Mouse (Mus musculus): ENCODE measurements around the gene Chrna1.

The Chrna1 gene

DNA sequence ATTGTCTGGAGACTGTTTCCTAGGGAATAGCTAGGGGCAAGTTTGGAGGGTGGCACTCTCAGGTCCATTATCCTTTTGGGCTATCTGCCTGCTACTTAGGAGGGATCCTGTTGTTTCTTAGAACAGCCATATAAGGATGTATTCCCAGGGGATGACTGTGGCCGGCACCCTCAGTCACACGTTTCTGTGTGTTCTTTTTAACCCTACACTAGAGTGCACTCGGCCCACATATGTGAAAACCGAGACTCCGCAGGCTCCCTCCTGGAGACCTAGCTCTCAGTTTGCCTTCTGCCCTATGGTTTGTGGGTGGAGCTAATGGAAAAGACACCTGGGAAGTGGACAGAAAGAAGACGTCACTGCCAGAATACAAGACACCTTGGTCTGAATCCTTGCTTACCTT lies 11.1 kb upstream of the Chrna1 start:
- no peak for DNase-seq (ENCODE audit: low spot score)

DNA sequence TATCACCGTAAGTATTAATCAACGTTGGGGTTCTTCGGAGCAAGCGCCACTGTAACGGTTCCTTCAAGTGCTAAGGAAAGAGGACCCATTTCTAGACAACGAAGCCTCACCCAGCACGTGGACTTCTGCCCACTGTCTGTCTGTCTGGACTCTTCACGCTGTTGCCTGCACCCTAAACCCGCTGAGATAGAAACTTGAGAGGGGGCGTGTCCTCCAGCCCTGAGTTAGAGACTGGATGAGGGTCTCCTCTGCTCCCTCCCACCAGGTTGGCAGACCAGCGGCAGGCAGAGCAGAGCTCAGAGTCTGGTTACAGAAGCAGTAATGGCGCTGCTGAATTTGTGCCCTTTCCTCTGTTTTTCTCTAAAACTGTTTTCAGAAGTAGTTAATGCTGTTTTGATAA lies 10.0 kb upstream of the Chrna1 start:
- DNase-seq (ENCODE audit: low spot score): no peak

DNA sequence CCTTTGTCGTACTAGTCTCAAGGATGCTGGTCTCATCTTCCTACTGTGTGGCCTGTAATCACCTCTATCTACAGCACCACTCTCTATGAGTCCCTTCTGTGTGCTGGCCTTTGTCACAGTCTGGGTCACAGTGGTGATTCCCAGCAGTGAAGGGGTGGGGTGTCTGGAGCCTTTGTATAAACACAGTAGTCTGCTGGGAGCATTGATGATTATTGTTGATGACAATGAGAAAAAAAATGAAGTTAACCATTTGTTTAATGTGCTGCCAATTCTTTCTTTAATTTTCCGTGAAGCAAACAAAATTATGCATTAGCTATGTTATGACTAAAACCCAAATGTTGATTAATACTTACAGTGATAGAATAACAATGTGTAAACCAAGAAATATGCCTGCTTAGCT lies 8.8 kb upstream of the Chrna1 start:
- no peak for DNase-seq (ENCODE audit: low spot score)

DNA sequence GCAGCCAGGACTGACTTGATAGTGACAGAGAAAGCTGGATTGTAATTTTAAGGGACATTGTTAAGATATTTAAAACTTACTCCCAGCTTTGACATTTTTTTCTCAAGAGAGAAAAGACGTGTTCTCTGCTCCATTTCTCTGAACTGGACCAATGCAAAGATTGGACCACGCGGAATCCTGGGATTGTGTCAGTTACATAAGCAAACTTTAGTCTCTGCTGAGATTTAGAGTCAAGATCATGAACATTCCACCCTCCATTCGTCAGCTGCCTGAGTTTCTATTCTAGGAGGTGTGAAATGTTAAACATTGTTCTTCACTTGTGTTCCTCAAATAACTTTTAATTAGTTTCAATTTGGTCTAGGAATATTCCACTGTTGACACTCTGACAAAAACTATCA lies 7.0 kb upstream of the Chrna1 start:
- no peak for DNase-seq (ENCODE audit: low spot score)

DNA sequence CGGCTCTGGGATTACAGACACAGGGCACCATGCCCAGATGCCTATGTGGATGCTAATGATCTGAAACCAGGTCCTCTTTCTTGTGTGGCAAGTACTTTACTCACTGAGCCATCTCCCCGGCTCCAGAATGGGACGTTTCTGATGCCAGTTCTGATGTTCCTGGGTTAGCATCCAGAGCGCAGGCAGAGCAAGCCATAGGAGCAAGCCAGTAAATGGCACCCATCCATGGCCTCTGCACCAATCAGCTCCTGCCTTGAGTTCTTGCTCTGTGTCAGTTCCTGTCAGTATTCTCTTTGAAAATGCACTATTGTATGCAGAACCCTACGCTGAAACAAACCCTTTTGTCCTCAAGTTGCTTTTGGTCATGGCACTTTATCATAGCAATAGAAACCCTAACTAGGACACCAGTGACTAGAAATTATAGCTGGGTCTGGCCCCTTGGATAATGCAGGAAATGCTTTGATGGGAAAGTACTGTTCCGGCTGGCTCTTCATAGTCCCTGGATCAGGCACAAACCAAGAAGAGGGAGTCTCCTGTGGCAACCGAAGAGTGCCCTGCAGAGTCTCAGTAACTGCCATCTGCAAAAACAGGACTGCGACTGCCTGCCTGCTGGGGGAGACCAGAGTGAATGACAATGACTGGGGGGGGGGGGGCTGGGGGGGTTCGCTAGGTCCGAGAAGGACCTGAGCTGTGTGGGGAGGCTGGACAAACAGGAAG lies 6.4 kb upstream of the Chrna1 start:
- DNase-seq (ENCODE audit: low spot score): no peak

DNA sequence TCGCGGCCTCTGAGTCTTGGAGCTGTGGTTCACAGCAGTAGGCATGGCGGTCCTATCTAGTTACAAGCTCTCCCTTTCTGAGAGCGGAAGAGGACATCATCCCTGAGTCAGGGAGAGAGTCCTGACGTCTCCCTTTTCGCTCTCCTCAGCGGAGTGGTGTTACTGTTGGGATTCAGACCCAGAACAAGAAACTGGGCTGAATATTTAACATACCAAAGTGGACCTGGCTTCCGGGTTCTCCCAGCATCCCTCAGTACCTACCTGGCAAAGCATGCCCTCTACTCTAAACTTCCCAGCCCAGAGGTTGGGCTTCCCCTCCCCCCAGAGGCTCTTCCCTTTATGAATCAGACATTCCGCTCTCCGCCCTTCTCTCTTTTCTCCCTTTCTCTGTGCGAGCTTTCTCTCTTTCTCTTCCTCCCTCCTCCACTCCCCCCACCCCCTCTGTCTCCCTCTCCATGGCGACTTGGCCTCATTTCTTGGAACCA lies 5.3 kb upstream of the Chrna1 start:
- DNase-seq (ENCODE audit: low spot score): no peak

DNA sequence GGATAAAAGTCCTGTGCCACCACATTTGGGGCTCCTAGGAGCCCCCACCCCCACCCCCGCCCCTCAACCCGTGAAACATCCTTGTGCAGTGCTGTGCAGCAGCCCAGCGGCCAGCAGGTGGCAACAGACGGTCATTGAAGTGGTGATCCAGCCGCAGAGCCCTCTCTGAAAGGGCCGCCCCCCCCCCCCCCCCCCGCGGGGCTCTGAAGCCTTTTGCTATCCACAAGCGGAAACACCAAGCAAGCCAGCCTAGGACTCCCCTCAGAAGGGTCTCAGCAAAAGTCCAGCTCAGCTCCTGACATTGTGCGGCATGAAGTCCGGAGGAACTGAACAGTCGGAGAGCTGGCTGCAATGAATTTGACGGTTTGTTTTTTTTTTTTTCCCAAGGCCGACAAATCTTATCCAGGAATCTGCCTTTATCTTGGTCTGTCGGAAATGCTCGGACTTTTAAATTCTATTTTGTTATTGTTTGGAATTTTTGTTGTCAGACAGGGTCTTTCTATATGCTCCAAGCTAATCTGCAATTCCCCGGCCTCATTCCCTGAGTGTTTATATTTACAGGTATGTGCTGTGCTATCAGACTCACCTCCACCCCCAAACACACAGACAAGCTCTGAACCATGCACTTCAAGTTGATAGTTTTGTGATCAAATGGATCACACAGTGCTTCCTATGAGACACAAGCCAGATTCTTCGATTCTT lies 4.7 kb upstream of the Chrna1 start:
- DNase-seq (ENCODE audit: low spot score): peak; percentile 51

DNA sequence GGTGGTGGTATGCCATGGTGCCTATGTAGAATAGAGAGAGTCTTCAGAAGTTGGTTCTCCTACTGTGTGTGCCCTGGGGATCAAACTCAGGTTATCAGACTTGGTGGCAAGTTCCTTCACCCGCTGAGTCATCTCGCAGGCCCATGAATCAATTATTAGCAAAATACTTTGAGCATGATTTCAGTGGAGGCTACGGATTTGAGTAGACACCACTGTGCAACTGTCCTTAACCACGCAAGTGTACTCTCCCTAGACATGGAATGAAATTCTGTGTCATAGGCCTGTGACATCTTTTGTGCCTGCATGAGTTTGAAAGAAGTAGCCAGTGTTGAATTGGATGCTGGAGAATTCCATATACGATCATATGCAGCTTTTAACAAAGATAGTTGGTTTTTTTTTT lies 582 bp upstream of the Chrna1 start:
- DNase-seq (ENCODE audit: low spot score): no peak

DNA sequence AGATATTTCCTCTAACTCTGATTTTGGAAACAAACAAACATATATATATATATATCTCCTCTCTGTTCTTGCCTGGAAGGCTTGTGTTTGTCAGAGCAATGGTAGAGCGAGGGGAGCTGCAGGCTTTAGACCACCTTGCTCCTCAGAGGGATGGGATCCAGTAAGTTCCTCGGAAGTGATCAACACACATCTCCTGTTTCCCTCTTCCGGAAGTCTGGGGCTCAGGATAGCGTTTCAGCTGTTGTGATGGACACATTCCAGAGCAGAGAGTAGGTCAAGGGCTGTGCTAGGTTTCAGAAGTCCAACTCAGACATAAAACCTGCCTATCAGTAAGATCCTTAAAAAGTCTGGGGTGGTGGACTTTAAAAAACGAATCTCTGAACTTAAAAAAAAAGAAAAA lies 970 bp downstream of the Chrna1 start:
- no peak for DNase-seq (ENCODE audit: low spot score)

DNA sequence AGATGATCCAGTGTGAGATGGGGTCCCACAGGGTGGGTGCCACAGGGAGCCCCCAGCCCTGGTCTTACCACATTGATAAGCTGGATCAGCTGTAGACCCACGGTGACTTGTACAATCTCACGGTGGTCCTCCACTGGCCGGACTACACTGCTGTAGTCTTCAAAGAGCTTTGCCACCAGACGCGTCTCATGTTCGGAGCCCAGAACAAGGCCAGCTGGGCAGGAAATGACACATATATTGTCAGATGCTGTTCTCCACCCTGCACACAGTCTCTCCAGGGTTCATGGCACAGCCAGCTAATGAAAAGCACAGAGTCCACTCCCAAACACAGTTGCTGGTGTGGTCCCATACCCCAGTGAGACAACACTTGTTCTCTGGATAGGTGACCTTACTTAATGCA lies 5.7 kb downstream of the Chrna1 start:
- DNase-seq (ENCODE audit: low spot score): no peak

DNA sequence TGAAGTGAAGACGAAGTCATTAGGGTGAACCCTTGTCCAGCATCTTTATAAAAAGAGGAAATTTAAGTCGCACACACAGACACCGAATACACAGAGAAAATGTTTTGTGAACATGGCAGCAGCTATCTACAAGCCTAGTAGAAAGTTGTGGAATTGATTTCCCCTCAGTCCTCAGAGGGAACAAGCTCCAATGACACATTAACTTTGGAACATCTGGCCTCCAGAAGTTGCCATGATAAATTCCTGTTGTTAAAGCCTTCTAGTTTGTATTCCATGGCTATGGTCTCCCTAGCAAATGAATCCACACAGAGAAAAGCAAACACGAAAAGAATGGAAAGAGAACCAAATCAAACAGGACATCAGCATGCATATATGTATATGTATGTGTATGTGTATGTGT lies 6.6 kb downstream of the Chrna1 start:
- DNase-seq (ENCODE audit: low spot score): no peak

DNA sequence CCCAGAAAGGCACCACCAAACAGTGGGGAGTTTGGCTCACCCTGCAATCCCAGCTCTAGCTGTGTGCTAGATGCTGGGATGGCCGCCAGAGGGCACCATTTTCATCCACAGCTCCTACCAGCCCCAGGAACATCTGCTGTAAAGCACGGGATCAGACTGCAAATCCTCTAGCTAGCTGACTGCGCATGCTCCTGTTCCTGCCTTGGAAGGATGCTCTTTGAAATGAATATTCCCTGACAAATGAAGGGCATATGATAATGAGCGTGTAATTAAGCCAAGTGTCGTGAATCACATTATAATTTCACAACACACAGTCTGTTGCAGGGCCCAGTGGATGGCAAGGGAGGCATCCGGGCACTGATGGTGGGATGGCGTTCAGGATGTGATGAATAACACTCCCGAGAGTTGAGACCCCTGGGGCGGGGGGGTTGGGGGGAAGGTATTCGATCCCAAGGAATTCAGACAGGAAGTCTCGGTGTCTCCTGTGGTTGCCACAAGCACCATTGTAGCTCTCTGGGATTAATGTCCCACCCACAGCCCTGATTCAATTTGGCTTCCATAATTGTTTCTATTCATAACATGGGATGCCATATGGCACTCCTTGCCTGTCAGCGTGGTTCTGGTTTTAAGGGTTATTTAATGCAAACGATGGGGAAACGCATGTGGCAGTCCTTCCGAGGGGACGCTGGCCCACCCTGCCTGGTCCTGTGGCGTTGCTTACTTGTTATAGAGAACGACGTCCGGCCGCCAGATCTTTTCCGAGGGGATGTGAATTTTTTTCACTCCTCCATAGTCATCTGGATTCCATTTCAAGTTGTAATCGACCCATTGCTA lies 7.4 kb downstream of the Chrna1 start:
- DNase-seq (ENCODE audit: low spot score): peak; percentile 20

DNA sequence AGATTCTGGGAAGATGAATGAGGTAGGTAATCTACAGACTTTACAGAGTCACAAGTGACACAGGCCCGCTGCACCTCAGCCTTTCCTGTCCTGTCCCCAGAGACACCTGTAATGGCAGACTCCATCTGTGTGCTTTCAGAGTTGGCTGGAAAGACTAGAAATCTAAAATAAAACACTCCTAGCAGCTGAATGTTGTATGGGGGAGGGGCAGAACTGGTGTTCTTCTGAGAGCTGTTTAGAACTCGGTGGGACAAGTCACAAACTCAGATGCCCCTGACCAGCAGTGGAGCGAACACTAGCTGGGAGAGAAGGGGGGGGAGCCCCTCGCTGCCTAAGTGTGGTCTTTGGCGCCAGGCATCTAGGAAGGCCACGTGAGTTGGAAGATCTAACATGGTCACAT lies 8.2 kb downstream of the Chrna1 start:
- DNase-seq (ENCODE audit: low spot score): no peak

DNA sequence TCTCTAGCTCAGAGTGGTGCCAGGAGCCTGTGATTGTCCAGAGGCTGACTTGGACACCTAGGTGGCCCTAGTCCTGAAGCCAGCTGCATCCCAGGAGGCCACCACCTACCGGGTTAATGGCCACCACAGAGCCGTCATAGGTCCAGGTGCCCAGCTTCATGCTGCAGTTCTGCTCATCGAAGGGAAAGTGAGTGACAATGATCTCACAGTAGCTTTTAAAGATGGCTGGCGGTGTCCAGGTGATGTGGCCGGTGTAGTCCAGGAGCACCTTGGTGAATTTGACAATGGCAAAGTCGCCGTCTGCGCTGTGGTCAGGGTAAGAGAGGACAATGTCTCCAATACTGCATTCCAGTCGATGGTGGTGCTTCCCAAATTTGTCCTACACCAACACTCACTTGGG lies 8.8 kb downstream of the Chrna1 start:
- no peak for DNase-seq (ENCODE audit: low spot score)

DNA sequence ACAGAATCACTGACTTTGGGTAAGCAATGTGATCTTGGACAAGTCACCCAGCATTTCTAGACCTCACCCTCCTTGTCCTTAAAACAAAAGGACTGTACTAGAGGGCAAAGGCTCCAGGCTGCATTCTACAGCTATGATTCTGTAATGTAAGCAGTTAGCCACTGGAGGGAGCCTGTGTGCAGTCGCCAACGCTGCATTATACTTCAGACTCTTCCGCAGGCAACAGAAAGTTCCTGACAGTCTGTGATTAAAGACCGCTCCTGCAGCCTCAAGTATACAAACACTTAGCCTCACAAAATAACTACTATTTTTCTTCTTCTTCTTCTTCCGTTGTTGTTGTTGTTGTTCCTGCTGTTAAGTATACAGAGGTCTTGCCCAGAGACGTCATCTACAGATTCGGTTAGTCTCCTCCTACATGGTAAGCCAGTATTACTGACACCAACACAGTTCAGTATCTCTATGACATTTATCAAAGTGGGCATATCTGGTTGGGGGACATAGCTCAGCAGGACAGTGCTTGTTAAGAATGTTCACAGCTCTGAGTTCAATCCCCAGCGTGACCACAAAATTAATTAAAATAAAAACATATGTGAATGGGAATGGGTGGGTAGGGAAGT lies 13.0 kb downstream of the Chrna1 start:
- DNase-seq (ENCODE audit: low spot score): no peak

DNA sequence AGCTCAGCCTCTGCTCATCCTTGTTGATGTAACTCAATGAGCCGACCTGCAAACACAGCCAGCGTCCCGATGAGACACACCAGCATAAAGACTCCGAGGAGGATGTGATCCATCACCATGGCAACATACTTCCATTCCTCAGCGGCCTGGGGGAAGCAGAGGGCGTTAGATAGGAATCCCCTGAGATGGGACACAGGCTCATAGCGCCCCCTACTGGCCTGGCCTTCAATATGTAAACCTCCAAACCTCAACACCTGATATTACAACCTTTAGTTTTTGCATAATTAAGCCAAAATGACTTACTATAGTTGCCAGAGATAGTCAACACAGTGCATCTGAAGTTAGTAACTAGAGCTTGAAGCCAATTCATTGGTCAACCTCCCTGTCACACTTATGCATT lies 14.0 kb downstream of the Chrna1 start:
- no peak for DNase-seq (ENCODE audit: low spot score)

DNA sequence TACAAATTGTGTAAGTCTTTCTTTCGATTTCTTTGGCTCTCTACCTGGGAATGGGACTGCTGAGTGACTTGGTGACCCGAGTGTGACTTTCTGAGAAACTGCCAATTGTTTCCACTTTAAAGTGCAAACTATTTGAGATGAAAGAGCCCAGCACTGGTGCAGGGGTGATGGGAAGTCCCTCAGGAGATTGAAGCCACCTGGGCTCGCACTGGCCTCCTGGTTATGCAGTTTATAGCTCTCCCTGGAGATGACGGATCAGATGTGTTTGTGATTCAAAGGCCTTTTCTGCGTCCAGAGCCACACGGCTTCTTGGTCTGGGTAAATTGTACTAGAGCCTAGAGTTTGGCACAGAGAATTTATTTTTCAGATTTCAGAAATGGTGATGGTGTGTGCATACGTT lies 16.4 kb downstream of the Chrna1 start:
- no peak for DNase-seq (ENCODE audit: low spot score)

DNA sequence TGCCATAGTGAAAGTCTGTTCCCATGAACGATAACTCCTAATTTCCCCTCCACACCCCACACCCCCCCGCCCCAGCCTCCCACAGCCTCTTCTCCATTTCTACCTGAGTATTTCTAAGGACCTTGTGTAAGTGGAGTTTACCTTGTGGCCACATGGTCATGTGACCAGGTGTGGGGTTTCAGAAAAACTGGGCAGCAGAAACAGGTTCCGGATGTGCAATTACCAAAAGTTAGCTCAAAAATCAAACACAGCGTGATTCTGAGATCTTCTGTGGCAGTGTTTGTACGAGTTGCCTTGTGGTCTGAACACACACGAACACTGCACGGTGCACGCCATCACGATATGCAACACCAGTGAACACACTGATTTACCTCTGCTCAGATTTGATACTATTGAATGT lies 17.5 kb downstream of the Chrna1 start:
- no peak for DNase-seq (ENCODE audit: low spot score)

DNA sequence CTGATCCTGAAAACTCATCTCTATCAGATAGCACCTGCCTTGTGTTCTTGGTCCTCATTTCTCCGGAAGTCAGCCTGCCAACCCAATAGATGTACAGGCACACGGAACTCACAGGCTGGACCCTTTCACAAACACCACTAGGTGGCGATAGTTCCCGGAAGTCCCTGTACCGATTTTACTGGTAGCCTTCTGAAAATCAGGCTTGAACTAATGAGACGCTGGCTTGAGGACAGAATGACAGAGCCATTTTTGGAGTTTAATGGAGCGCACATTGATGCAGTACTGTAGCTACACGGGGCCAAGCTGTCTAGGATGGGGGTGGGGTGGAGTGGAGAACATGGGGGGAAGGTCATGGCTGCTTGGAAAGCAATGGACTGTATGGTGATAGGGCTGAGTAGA lies 18.5 kb downstream of the Chrna1 start:
- DNase-seq (ENCODE audit: low spot score): no peak

DNA sequence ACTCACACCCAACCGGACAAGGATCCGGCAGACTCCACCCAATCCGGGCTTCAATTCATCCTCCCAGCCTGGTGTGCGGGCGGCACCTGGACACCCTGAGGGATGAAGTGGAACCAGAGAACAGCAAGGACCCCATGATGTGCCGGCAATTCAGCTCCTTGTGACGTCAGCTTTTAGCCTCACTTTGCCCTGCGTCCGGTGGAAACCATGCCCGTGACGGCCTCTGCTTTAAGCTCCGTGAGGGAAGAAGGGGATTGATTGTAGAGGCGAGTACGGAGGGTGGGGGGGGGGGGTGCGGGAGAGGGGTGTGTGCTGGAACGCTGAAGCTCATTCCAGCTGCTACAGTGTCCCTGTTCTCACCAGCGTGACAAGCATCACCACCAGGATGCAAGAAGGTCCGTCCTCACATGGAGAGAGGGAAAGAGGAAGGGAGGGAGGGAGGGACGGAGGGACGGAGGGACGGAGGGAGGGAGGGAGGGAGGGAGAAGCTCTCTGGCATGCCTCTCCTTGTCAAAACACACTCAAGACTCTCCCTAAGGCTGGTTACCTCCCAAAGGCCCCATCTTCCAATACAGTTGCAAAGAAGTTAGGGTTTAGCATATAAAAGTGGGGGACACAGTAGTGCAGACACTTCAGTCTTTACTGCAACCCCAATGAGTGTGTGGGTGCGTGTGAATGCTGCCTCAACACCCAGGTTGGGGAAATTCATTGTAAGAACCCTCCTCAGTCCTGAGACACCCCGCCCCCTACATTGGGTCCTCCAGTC lies 19.1 kb downstream of the Chrna1 start:
- DNase-seq (ENCODE audit: low spot score): no peak

DNA sequence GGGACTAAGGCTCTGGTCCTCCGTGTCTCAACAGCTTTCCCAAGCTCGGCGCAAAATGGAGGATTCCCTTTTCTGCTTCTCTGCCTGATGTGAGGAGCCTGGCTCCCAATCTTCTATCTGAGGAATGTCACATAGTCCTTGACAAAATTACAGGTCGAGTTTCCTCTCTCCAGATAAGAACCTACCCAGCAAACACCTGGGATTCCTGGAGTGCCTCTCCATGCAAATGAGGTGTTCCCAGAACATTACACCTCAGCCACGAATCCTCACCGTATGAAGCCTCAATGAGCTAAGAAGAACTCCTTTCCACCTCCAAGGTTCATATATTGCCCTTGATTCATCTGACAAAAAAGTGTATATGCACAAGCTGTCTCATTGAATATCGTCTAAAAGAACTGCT lies 19.7 kb downstream of the Chrna1 start:
- DNase-seq (ENCODE audit: low spot score): no peak

DNA sequence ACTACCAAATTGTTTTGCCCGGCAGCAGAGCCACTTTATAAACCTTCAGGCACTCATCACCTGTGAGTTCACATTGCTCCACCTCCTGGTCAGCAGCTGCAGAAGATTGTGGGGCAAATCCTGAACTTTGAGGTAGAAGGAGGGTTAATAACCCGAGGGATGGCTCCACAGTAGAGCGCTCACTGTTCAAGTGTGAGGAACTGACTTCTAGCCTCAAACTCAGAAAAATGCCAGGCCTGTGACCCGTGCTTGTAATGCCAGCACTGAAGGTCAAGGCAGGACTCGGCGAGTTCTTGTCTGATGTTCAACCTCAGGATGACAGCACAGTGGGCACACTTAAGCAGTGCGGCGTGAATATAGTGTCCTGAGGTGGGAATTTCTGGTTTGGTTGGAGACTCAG lies 22.2 kb downstream of the Chrna1 start:
- no peak for DNase-seq (ENCODE audit: low spot score)

Data from ovary, adult 18-20 months (tissue).